Mouse (Mus musculus) liver, embryonic 15.5 days (tissue): ENCODE measurements at regions not wholly inside any gene's neighbourhood (a gene's known extent, or its start where the extent isn't known, plus 50 kb on each side); places are given as distances from the start of the nearest gene placed in this dataset.

ENCODE experiments used
- ATAC-seq: fragments of 200-750 bp; cut with Nextera tagmentation; 2 replicates; pipeline ENCODE4 v1.8.0; 2017; ENCODE audit warnings: moderate number of reproducible peaks, mild to moderate bottlenecking, moderate library complexity; ENCODE audit not compliant: insufficient read depth
- H3K27ac ChIP-seq: fragments of 300-500 bp; sonication (generic); replicated peaks from 2 replicates; pipeline ENCODE4 v1.5.1; 2015; ENCODE audit warnings: mild to moderate bottlenecking, inconsistent platforms
- H3K27me3 ChIP-seq: fragments of 300-500 bp; sonication (generic); 2 replicates; pipeline ENCODE4 v1.6.1; 2015; ENCODE audit warnings: mild to moderate bottlenecking, inconsistent platforms
- H3K36me3 ChIP-seq: fragments of 300-500 bp; sonication (generic); replicated peaks from 2 replicates; pipeline ENCODE4 v1.6.1; 2015; ENCODE audit warnings: moderate library complexity, mild to moderate bottlenecking, inconsistent platforms
- H3K4me1 ChIP-seq: fragments of 300-500 bp; sonication (generic); replicated peaks from 2 replicates; pipeline ENCODE4 v1.6.1; 2015; ENCODE audit warnings: inconsistent platforms
- H3K4me2 ChIP-seq: fragments of 300-500 bp; sonication (generic); 2 replicates; pipeline ENCODE4 v1.6.1; 2015; ENCODE audit warnings: moderate library complexity, mild to moderate bottlenecking, inconsistent platforms
- H3K4me3 ChIP-seq: fragments of 300-500 bp; sonication (generic); replicated peaks from 2 replicates; pipeline ENCODE4 v1.5.1; 2015; ENCODE audit warnings: mild to moderate bottlenecking, inconsistent platforms
- H3K9ac ChIP-seq: fragments of 300-500 bp; sonication (generic); 2 replicates; pipeline ENCODE4 v1.6.1; 2015; ENCODE audit warnings: moderate library complexity, mild to moderate bottlenecking, inconsistent platforms
- H3K9me3 ChIP-seq: fragments of 300-500 bp; sonication (generic); replicated peaks from 2 replicates; pipeline ENCODE4 v1.6.1; 2016; ENCODE audit warnings: inconsistent platforms
- WGBS: fragments of 180-500 bp; shearing (Covaris S2); methylation state at CpG from one replicate; pipeline ENCODE4 v1.1.7; 2015; ENCODE audit warnings: mixed read lengths; ENCODE audit not compliant: insufficient replicate concordance; 5-methylcytosine and 5-hydroxymethylcytosine counted together

DNA sequence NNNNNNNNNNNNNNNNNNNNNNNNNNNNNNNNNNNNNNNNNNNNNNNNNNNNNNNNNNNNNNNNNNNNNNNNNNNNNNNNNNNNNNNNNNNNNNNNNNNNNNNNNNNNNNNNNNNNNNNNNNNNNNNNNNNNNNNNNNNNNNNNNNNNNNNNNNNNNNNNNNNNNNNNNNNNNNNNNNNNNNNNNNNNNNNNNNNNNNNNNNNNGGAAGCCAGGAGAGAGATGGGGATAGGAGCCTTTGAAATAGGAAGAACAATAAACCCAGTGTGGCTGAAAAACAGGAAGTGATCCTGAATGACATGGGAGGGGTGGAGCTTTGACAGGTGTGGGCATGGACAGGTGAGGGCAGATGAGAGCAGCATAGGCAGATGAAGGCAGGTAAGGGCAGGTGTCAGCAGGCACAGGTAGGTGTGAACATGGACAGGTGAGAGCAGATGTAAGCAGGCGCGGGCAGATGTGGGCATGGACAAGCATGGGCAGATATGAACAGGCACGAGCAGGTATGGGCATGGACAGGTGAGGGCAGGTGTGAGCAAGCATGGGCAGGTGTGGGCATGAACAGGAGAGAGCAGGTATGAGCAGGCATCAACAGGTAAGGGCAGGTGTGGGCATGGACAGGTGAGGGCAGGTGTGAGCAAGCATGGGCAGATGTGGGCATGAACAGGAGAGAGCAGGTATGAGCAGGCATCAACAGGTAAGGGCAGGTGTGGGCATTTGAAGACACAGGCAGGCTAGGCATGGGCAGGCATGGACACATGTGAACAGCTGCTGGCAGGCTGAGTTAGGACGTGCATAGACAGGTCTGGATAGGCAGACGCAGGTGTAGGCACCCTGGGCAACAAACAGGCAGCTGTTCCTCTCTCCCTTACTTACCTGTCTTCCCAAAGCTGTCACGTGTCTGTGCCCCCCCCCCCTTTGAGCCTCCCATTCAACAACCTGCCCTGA is 135.2 kb upstream of the Zmiz1 start:
- H3K9me3 ChIP-seq: no peaks in the 10 kb centered on the region
- no peak overlapping the region for H3K9ac ChIP-seq
- 59% methylated on average over 6 of the region's 6 CpGs for WGBS
- H3K27me3 ChIP-seq: peaks cover 6% of the 10 kb centered on the region; the same call in 1 of the 2 replicates
- no peaks in the 10 kb centered on the region for H3K4me1 ChIP-seq
- no peaks in the 10 kb centered on the region for H3K36me3 ChIP-seq
- no peak for ATAC-seq
- no peak overlapping the region for H3K27ac ChIP-seq
- H3K4me3 ChIP-seq: no peak overlapping the region
- H3K4me2 ChIP-seq: no peak overlapping the region

DNA sequence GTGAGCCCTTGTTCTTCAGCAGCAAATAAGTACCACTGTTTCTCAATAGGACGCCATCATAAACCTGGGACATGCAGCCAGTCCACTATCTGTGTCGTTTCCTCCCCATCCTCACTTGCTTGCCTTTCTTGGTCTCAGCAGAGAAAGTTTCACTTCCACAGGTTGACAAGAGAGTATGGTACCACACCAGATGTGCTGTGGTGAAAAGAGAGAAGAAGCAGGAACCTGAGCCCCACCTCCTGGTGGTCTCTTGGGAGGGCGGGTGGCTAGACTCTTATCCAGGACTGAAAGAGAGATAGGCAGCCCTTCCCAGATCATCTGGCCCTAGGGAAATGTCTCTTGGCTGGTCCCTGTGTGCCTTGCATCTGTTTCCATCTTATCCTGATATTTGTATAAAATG is 133.1 kb upstream of the Zmiz1 start:
- H3K4me3 ChIP-seq: no peak overlapping the region
- H3K27me3 ChIP-seq: no peaks in the 10 kb centered on the region
- no peak overlapping the region for H3K4me2 ChIP-seq
- no peak overlapping the region for H3K9ac ChIP-seq
- no peaks in the 10 kb centered on the region for H3K36me3 ChIP-seq
- no peaks in the 10 kb centered on the region for H3K4me1 ChIP-seq
- no peak for ATAC-seq
- no peak overlapping the region for H3K27ac ChIP-seq
- H3K9me3 ChIP-seq: no peaks in the 10 kb centered on the region
- WGBS: 63% methylated on average over 3 of the region's 3 CpGs

DNA sequence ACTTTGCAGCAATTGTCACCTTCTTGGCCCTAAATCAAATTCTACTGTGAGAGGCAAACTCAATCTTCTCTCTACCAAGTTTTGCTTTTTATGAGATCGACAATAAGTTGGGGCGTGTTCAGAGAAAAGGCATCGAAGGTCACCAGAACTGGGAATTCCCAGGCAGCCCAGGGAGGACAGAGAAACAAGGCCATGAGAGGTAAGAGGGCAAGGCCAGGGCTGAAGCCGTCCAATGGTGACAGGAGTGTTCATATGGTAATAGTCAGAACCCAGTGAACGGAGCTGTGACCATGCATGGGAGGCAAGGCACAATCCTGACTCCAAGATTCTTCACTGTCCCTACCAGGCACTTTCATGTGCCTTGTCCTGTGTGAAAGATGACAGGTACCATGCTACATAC is 130.8 kb upstream of the Zmiz1 start:
- ATAC-seq: no peak
- 59% methylated on average over 5 of the region's 5 CpGs for WGBS
- no peak overlapping the region for H3K4me2 ChIP-seq
- no peaks in the 10 kb centered on the region for H3K9me3 ChIP-seq
- H3K36me3 ChIP-seq: no peaks in the 10 kb centered on the region
- H3K4me3 ChIP-seq: no peak overlapping the region
- H3K27ac ChIP-seq: no peak overlapping the region
- H3K27me3 ChIP-seq: no peaks in the 10 kb centered on the region
- H3K9ac ChIP-seq: no peak overlapping the region
- no peaks in the 10 kb centered on the region for H3K4me1 ChIP-seq

DNA sequence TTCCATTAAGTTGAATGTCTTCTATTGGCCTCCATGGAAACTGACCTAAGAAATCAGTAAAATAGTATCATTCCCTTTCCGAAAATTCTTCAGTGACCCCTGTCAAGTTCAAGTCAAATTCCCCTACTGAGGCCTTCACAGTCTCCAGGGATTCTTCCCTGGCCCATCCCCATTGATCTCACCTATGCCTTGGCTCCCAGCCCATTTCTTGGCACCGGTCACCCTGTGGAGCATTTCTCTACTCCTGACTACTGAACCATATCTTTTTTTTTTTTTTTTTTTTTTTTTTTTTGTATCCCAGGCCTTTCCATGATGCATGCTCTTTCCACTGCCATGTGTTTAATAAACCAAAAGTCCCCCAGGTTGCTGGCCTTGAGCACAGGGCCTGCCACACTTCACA is 124.8 kb upstream of the Zmiz1 start:
- Histone ChIP-seq H3K36me3 (no peaks in the 10 kb centered on the region), H3K27ac (no peak overlapping the region), H3K9ac (no peak overlapping the region), H3K27me3 (no peaks in the 10 kb centered on the region), H3K4me3 (no peak overlapping the region), H3K4me1 (no peaks in the 10 kb centered on the region), H3K9me3 (no peaks in the 10 kb centered on the region), H3K4me2 (no peak overlapping the region)
- WGBS: 51% methylated on average over 2 of the region's 2 CpGs
- no peak for ATAC-seq

DNA sequence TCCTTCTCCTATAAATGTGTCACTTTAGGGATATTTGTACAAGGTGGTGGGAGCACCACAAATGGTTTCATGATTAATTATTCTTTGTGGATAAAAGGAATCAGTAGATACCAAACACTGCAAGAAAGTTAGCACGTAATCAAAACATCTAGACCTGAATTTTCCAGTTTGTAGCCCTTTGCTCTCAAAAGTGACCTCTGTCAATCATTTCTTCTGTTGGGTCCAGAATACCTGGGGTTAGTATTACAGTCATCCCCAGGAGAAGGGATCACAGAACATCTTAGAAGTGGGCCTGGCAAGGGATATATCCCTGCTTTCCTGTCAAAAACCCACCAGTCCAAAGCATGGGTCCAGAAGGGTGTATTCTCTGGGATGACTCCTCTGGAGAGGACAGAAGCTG is 122.1 kb upstream of the Zmiz1 start:
- Histone ChIP-seq H3K9ac (no peak overlapping the region), H3K27me3 (no peaks in the 10 kb centered on the region), H3K36me3 (no peaks in the 10 kb centered on the region), H3K4me3 (no peak overlapping the region), H3K27ac (no peak overlapping the region), H3K4me1 (no peaks in the 10 kb centered on the region), H3K4me2 (no peak overlapping the region), H3K9me3 (no peaks in the 10 kb centered on the region)
- ATAC-seq: no peak
- 45% methylated on average over 1 of the region's 1 CpGs for WGBS

DNA sequence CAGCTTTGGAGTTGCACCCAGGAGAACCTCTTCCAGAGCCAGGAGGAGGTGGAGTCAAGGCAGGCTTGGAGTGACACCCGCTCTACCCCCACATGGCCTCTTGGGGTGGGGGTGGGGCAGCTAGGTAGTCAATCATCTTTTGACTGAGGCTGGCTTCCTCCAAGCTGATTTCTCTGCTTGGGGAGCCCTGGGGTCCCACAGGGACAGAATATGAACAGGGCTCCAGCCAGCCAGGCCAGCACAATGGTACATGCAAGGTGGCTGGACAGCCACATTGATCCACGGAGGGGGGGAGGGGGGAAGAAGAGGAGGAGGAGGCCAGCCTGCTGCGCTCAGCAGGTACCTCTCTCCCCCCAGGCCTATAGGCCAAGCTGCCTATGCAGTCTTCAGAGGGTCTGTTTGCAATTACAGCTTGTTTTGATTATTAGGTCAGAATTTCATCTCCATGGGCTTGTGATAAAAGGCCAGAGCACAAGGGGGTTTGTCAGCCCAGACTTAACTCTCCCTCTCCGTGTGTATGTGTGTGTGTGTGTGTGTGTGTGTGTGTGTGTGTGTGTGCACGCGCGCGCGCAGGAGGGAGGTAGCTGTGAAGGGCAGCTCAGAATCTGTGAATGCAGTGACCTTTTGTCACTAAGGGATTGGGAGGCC is 120.5 kb upstream of the Zmiz1 start:
- Histone ChIP-seq H3K4me2 (no peak overlapping the region), H3K9me3 (no peaks in the 10 kb centered on the region), H3K27ac (no peak overlapping the region), H3K27me3 (no peaks in the 10 kb centered on the region), H3K36me3 (no peaks in the 10 kb centered on the region), H3K4me3 (no peak overlapping the region), H3K9ac (no peak overlapping the region), H3K4me1 (no peaks in the 10 kb centered on the region)
- no peak for ATAC-seq
- WGBS: 67% methylated on average over 9 of the region's 9 CpGs

DNA sequence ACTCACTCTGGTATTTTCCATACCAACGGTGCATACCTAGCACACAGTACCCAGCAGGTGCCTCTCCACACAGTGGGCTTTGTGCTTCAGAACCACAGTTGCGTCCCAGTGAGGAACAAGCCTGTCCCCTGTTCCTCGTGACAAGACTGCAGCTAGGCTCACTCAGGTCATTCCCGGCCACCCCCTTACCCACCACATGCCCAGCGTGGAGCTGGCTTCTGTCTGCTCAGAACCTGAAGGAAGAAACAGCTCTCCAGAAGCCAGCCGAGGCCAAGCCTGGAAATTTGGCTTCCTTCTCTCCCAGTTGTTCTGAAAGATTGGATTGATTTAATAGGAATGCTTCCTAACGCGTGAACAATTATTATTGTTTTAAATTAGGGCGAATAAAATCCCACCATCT is 118.1 kb upstream of the Zmiz1 start:
- no peak for ATAC-seq
- Histone ChIP-seq H3K9ac (no peak overlapping the region), H3K4me3 (no peak overlapping the region), H3K4me2 (no peak overlapping the region), H3K9me3 (no peaks in the 10 kb centered on the region), H3K27ac (no peak overlapping the region), H3K36me3 (no peaks in the 10 kb centered on the region), H3K4me1 (no peaks in the 10 kb centered on the region), H3K27me3 (no peaks in the 10 kb centered on the region)
- WGBS: 69% methylated on average over 9 of the region's 9 CpGs

DNA sequence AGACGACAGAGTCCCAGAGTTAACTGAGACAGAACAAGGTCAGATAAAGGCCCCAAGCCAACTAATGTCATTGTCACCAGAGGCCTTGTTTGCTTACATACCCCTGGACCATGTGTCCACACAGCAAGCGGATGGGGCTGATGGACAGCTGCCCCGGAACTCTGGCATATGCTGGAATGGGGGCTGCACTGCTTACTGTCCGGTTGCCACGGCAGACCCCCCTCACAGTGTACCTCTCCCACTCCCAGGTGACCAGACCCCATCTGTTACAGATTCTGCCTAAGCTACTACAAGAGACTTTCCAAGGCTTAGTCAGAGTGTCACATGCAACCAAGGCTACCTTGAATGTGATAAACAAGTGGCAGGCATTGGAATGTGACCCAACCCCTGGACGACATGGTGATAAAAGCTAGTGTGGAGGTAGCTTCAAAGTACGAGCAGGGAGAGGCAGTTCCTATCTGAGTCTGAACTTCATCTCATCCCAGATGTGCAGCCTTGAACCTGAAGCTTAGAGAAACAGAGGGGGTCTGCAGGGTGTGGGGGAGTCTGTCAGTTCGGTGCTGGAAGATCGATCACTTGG is 117.0 kb upstream of the Zmiz1 start:
- WGBS: 56% methylated on average over 9 of the region's 9 CpGs
- Histone ChIP-seq H3K4me1 (no peaks in the 10 kb centered on the region), H3K27me3 (no peaks in the 10 kb centered on the region), H3K4me3 (no peak overlapping the region), H3K4me2 (no peak overlapping the region), H3K27ac (no peak overlapping the region), H3K9ac (no peak overlapping the region), H3K9me3 (no peaks in the 10 kb centered on the region), H3K36me3 (no peaks in the 10 kb centered on the region)
- no peak for ATAC-seq

DNA sequence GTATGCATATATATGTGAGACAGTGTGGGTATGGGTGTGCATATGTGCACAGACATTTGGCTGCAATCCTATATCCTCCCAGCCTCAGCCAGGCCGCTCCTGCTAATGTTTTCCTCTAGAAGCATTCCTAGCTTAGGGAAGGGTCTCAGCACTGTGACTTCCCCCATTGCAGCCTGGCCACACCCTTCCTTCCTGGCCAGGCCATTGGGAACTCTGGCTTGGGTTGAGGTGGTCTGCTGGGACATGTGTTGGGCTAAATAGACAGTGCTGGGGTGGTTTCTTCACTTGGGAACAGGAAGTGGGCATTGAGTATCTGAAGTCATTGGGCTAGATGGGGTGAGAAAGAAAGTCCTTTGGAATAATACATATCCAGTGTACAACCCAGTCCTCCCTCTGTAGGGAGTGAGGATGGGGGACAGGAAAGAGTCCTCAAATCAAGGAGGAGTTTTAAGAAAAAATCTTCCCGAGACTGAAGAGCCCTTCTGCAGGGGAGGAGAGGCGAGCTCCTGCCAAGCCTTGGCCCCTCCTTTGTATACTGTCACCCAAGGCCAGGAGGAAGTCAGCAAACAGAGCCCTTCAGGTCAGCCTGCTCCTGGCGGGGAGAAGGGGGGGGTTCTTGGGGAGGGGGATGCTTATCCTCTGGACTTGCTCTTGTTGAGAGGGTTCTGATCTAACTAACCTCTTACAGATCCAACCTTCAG is 116.0 kb upstream of the Zmiz1 start:
- Histone ChIP-seq H3K9me3 (no peaks in the 10 kb centered on the region), H3K4me1 (no peaks in the 10 kb centered on the region), H3K9ac (no peak overlapping the region), H3K36me3 (no peaks in the 10 kb centered on the region), H3K27me3 (no peaks in the 10 kb centered on the region), H3K27ac (no peak overlapping the region), H3K4me3 (no peak overlapping the region), H3K4me2 (no peak overlapping the region)
- 17% methylated on average over 4 of the region's 4 CpGs for WGBS
- ATAC-seq: no peak

DNA sequence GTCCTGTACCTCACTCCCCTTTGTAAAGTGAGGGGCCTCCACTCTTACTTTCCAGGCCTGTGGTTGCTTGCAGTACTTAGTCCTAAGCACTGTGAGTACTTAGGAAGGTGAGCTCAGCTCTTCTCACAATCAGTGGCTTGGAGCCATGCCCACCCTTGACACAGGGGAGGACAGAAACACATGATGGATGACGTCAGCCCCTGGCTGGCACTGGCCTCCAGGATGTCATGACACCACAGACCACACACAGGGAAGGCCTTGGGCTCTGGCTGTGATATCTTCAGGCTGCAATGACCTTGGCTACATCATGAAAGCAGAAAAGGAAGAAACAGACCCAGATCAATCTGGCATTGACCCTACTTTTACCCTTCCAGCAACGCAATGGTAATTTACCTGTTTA is 113.0 kb upstream of the Zmiz1 start:
- Histone ChIP-seq H3K4me2 (no peak overlapping the region), H3K27ac (no peak overlapping the region), H3K4me1 (no peaks in the 10 kb centered on the region), H3K36me3 (no peaks in the 10 kb centered on the region), H3K9me3 (no peaks in the 10 kb centered on the region), H3K4me3 (no peak overlapping the region), H3K9ac (no peak overlapping the region), H3K27me3 (no peaks in the 10 kb centered on the region)
- WGBS: 29% methylated on average over 2 of the region's 2 CpGs
- ATAC-seq: no peak
